Mouse (Mus musculus) kidney, adult 18-20 months (tissue): ENCODE measurements at regions not wholly inside any gene's neighbourhood (a gene's known extent, or its start where the extent isn't known, plus 50 kb on each side); places are given as distances from the start of the nearest gene placed in this dataset.
A peak's percentile ranks its signal among the peaks of the same experiment; 100 is the strongest.
"Not testable (repeated sequence)": the region's sequence is repeated elsewhere in the genome, so short reads cannot be mapped to it uniquely, and the experiment has no call there.

Experiments used
- DNase-seq: peaks from one replicate; pipeline ENCODE4 v3.0.0; 2021

GRCm38 (mm10) chr1:64463715-64464290, 68.6 kb upstream of the Creb1 start:
- DNase-seq = no peak

GRCm38 (mm10) chr1:64461616-64462015, 70.8 kb upstream of the Creb1 start:
- DNase-seq = not testable (repeated sequence)

GRCm38 (mm10) chr1:64457872-64458271, 74.6 kb upstream of the Creb1 start:
- DNase-seq = no peak

- DNase-seq = no peak
Observed at GRCm38 (mm10) chr1:64449141-64449540, 83.3 kb upstream of the Creb1 start.

- DNase-seq = peak; percentile 18
Observed at GRCm38 (mm10) chr1:64448090-64448489, 84.4 kb upstream of the Creb1 start.

- DNase-seq = no peak
Observed at GRCm38 (mm10) chr1:64446492-64446891, 86.0 kb upstream of the Creb1 start.

GRCm38 (mm10) chr1:64445919-64446318, 86.5 kb upstream of the Creb1 start:
- DNase-seq = peak; percentile 65

- no peak for DNase-seq
Observed at GRCm38 (mm10) chr1:64443436-64443835, 89.0 kb upstream of the Creb1 start.

GRCm38 (mm10) chr1:64442179-64442874, 90.1 kb upstream of the Creb1 start:
- no peak for DNase-seq

GRCm38 (mm10) chr1:64423256-64423655, 109.2 kb upstream of the Creb1 start:
- DNase-seq = no peak

GRCm38 (mm10) chr1:64418567-64418966, 113.9 kb upstream of the Creb1 start:
- DNase-seq = no peak

- DNase-seq = no peak
Observed at GRCm38 (mm10) chr1:64415906-64416305, 116.5 kb upstream of the Creb1 start.

GRCm38 (mm10) chr1:64413181-64413560, 119.3 kb upstream of the Creb1 start:
- no peak for DNase-seq

GRCm38 (mm10) chr1:64412481-64413180, 119.8 kb upstream of the Creb1 start:
- no peak for DNase-seq

- no peak for DNase-seq
Observed at GRCm38 (mm10) chr1:64411851-64412480, 120.5 kb upstream of the Creb1 start.

GRCm38 (mm10) chr1:64408807-64409582, 123.5 kb upstream of the Creb1 start:
- DNase-seq = no peak

- no peak for DNase-seq
Observed at GRCm38 (mm10) chr1:64391525-64391924, 140.9 kb upstream of the Creb1 start.

- no peak for DNase-seq
Observed at GRCm38 (mm10) chr1:64381264-64381663, 151.2 kb upstream of the Creb1 start.

- DNase-seq = not testable (repeated sequence)
Observed at GRCm38 (mm10) chr1:64376426-64376825, 156.0 kb upstream of the Creb1 start.

- DNase-seq = peak; percentile 33
Observed at GRCm38 (mm10) chr1:64374286-64375071, 158.0 kb upstream of the Creb1 start.

- no peak for DNase-seq
Observed at GRCm38 (mm10) chr1:64364095-64364494, 168.3 kb upstream of the Creb1 start.
